Mouse (Mus musculus): ENCODE measurements around the gene Slc16a3. TPM values are rescaled to one million over a fixed set of nuclear protein-coding genes. Genes with fewer than 3 reads are reported as not detected.

Gene Slc16a3
- polyA plus RNA-seq, 1 experiment from 2014 or later: 10.0 TPM

GRCm38 (mm10) chr11:120961594-120961993 lies 13.3 kb downstream of the Slc16a3 start:
- no peak overlapping the region for H3K4me2 ChIP-seq (replicated peaks; ENCODE audit: low read depth)
- no peak for ATAC-seq (ENCODE audit: low FRiP score, low TSS enrichment)
- WGBS: 69% methylated on average over 7 of the region's 7 CpGs
- DNase-seq (ENCODE audit: low spot score): no peak
- peaks cover 38% of the 10 kb centered on the region for H3K36me3 ChIP-seq (ENCODE audit: control insufficient read depth, insufficient read depth, low read length)
- TF ChIP-seq CTCF (IDR thresholded peaks at IDR 0.05; ENCODE audit: low read depth): no peak
- no peak for TF ChIP-seq EP300 (optimal IDR thresholded peaks at IDR 0.05)
- H3K27me3 ChIP-seq (ENCODE audit: control insufficient read depth, insufficient read depth, low read length): no peaks in the 10 kb centered on the region
- H3K4me3 ChIP-seq (ENCODE audit: low read depth, low read length): no peak overlapping the region
- no peaks in the 10 kb centered on the region for H3K4me1 ChIP-seq (replicated peaks; ENCODE audit: control insufficient read depth, insufficient read depth)
- H3K9me3 ChIP-seq (ENCODE audit: control insufficient read depth, low read length): no peaks in the 10 kb centered on the region
- no peak overlapping the region for H3K9ac ChIP-seq (ENCODE audit: low read length)
- no peak overlapping the region for H3K27ac ChIP-seq (replicated peaks)

- H3K36me3 ChIP-seq (ENCODE audit: control insufficient read depth, insufficient read depth, low read length): peaks cover 42% of the 10 kb centered on the region
- 86% methylated on average over 13 of the region's 13 CpGs for WGBS
- ATAC-seq (ENCODE audit: low FRiP score, low TSS enrichment): no peak
Observed at GRCm38 (mm10) chr11:120962050-120962771, 13.9 kb downstream of the Slc16a3 start.

GRCm38 (mm10) chr11:120962909-120963308 lies 14.6 kb downstream of the Slc16a3 start:
- Histone ChIP-seq H3K36me3 (ENCODE audit: control insufficient read depth, insufficient read depth, low read length) (peaks cover 49% of the 10 kb centered on the region), H3K27ac (replicated peaks) (no peak overlapping the region), H3K9ac (ENCODE audit: low read length) (no peak overlapping the region), H3K9me3 (ENCODE audit: control insufficient read depth, low read length) (no peaks in the 10 kb centered on the region), H3K4me3 (ENCODE audit: low read depth, low read length) (no peak overlapping the region), H3K27me3 (ENCODE audit: control insufficient read depth, insufficient read depth, low read length) (no peaks in the 10 kb centered on the region), H3K4me1 (replicated peaks; ENCODE audit: control insufficient read depth, insufficient read depth) (no peaks in the 10 kb centered on the region), H3K4me2 (replicated peaks; ENCODE audit: low read depth) (no peak overlapping the region)
- DNase-seq (ENCODE audit: low spot score) (no peak), ATAC-seq (ENCODE audit: low FRiP score, low TSS enrichment) (no peak)
- WGBS: 84% methylated on average over 7 of the region's 7 CpGs
- TF ChIP-seq EP300 (optimal IDR thresholded peaks at IDR 0.05) (no peak), CTCF (IDR thresholded peaks at IDR 0.05; ENCODE audit: low read depth) (no peak)

More at GRCm38 (mm10) chr11:120962050-120962771, 13.9 kb downstream of the Slc16a3 start:
- H3K9ac ChIP-seq (ENCODE audit: low read length): no peak overlapping the region
- no peaks in the 10 kb centered on the region for H3K9me3 ChIP-seq (ENCODE audit: control insufficient read depth, low read length)
- DNase-seq (ENCODE audit: low spot score): no peak
- H3K27me3 ChIP-seq (ENCODE audit: control insufficient read depth, insufficient read depth, low read length): no peaks in the 10 kb centered on the region
- no peak overlapping the region for H3K27ac ChIP-seq (replicated peaks)
- no peaks in the 10 kb centered on the region for H3K4me1 ChIP-seq (replicated peaks; ENCODE audit: control insufficient read depth, insufficient read depth)
- no peak overlapping the region for H3K4me2 ChIP-seq (replicated peaks; ENCODE audit: low read depth)
- TF ChIP-seq CTCF (IDR thresholded peaks at IDR 0.05; ENCODE audit: low read depth): no peak
- no peak for TF ChIP-seq EP300 (optimal IDR thresholded peaks at IDR 0.05)
- H3K4me3 ChIP-seq (ENCODE audit: low read depth, low read length): no peak overlapping the region

GRCm38 (mm10) chr11:120964195-120965157 lies 16.2 kb downstream of the Slc16a3 start:
- Histone ChIP-seq H3K27ac (replicated peaks) (no peak overlapping the region), H3K36me3 (ENCODE audit: control insufficient read depth, insufficient read depth, low read length) (peaks cover 55% of the 10 kb centered on the region), H3K4me3 (ENCODE audit: low read depth, low read length) (no peak overlapping the region), H3K9ac (ENCODE audit: low read length) (no peak overlapping the region), H3K4me1 (replicated peaks; ENCODE audit: control insufficient read depth, insufficient read depth) (no peaks in the 10 kb centered on the region), H3K9me3 (ENCODE audit: control insufficient read depth, low read length) (no peaks in the 10 kb centered on the region), H3K4me2 (replicated peaks; ENCODE audit: low read depth) (no peak overlapping the region), H3K27me3 (ENCODE audit: control insufficient read depth, insufficient read depth, low read length) (no peaks in the 10 kb centered on the region)
- TF ChIP-seq EP300 (optimal IDR thresholded peaks at IDR 0.05): no peak
- no peak for TF ChIP-seq CTCF (IDR thresholded peaks at IDR 0.05; ENCODE audit: low read depth)
- WGBS: 75% methylated on average over 10 of the region's 10 CpGs
- DNase-seq (ENCODE audit: low spot score) (no peak), ATAC-seq (ENCODE audit: low FRiP score, low TSS enrichment) (no peak)

DNA sequence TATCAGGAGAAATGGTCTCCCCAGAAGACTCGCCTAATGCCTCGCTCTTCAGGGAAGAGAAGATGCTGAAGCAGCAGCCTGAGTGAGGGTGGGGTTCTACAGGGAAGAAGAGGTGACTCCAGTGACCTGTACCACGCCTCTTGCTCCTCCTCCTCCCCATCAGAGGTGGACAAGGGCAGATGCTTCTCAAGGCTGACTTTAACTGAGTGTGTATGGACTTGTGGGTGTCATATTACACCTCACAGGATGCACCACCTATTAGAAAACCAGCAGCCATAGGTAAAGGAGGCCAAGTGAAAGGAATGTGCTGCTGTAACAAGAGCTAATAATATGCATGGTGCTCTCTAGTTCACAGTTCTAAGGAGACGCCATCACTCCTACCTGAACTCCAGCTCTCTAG lies 17.3 kb downstream of the Slc16a3 start:
- Histone ChIP-seq H3K4me1 (replicated peaks; ENCODE audit: control insufficient read depth, insufficient read depth) (no peaks in the 10 kb centered on the region), H3K9ac (ENCODE audit: low read length) (no peak overlapping the region), H3K27ac (replicated peaks) (no peak overlapping the region), H3K4me3 (ENCODE audit: low read depth, low read length) (no peak overlapping the region), H3K36me3 (ENCODE audit: control insufficient read depth, insufficient read depth, low read length) (peaks cover 62% of the 10 kb centered on the region), H3K9me3 (ENCODE audit: control insufficient read depth, low read length) (no peaks in the 10 kb centered on the region), H3K27me3 (ENCODE audit: control insufficient read depth, insufficient read depth, low read length) (no peaks in the 10 kb centered on the region), H3K4me2 (replicated peaks; ENCODE audit: low read depth) (no peak overlapping the region)
- 72% methylated on average over 4 of the region's 4 CpGs for WGBS
- ATAC-seq (ENCODE audit: low FRiP score, low TSS enrichment): no peak
- no peak for DNase-seq (ENCODE audit: low spot score)
- TF ChIP-seq CTCF (IDR thresholded peaks at IDR 0.05; ENCODE audit: low read depth) (no peak), EP300 (optimal IDR thresholded peaks at IDR 0.05) (no peak)
